Mouse (Mus musculus) bone marrow, adult 2 months (tissue): ENCODE measurements around the gene Gm49425. TPM values are rescaled to one million over a fixed set of nuclear protein-coding genes. Genes with fewer than 3 reads are reported as not detected.

Experiments
- H3K27ac ChIP-seq: fragments of 200-500 bp; 2 replicates; pipeline ENCODE4 v1.5.1; 2012; ENCODE audit warnings: low read depth, mild to moderate bottlenecking, control low read depth, inconsistent platforms, low read length; ENCODE audit not compliant: control insufficient read depth, poor library complexity, insufficient read depth
- H3K4me1 ChIP-seq: fragments of 200-500 bp; 2 replicates; pipeline ENCODE4 v1.6.1; 2011; ENCODE audit warnings: low read length; ENCODE audit not compliant: control insufficient read depth, insufficient read depth
- H3K4me3 ChIP-seq: fragments of 200-500 bp; replicated peaks from 2 replicates; pipeline ENCODE3; 2011; ENCODE audit warnings: mild to moderate bottlenecking, low read depth, low read length, control low read depth; ENCODE audit not compliant: control insufficient read depth
- CTCF ChIP-seq: fragments of 200-500 bp; IDR thresholded peaks from 2 replicates; pipeline ENCODE4 v1.5.1; 2011; ENCODE audit warnings: low read length, control low read depth; ENCODE audit not compliant: control insufficient read depth, insufficient read depth
- POLR2A ChIP-seq: fragments of 200-500 bp; IDR thresholded peaks from 2 replicates; pipeline ENCODE4 v1.6.1; 2011; ENCODE audit warnings: low read depth, mild to moderate bottlenecking, control low read depth, low read length, borderline replicate concordance; ENCODE audit not compliant: control insufficient read depth
- WGBS: fragments of 180-500 bp; shearing (Covaris S2); methylation state at CpG from one replicate; pipeline ENCODE4 v1.1.7; 2018; 5-methylcytosine and 5-hydroxymethylcytosine counted together
- polyA plus RNA-seq: library from polyadenylated mRNA; stranded (reverse); fragments of >200 nt; gene quantifications from 2 replicates; pipeline ENCODE4 v1.2.4, GENCODE M21; 2011; ENCODE audit warnings: low replicate concordance; ENCODE audit not compliant: missing spikeins, insufficient read depth, insufficient read length

The Gm49425 gene
- polyA plus RNA-seq, 1 experiment, result not detected

DNA sequence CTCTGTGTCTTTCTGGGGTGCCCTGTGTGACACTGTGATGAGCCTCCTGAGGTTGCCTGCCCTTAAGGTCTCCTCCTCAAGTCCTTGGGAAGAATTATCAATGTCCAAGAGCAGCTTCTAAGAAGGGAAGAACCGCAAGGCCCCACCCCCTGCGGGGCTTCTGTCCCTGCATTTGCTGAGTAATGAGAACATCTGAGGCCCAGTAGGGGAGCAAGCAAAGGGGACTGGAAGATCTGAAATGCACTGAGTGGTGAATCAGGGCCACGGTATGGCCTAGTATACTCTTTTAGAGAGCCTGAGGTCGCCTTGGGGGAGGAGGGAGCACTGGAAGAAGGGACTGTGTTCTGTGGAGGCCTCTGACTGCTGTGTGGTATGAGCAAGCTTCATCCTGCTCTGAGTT lies 35.0 kb downstream of the Gm49425 start:
- Histone ChIP-seq H3K4me3 (no peak overlapping the region), H3K27ac (no peak overlapping the region), H3K4me1 (peaks cover 15% of the 10 kb centered on the region)
- WGBS, result 37% methylated on average over 4 of the region's 4 CpGs
- no peak for TF ChIP-seq CTCF
- no peak for TF ChIP-seq POLR2A

- no peak overlapping the region for H3K4me3 ChIP-seq
- 33% methylated on average over 11 of the region's 11 CpGs for WGBS
These were observed 37.4 kb downstream of the Gm49425 start for GRCm38 (mm10) chr15:101479666-101480060.

GRCm38 (mm10) chr15:101479007-101479665 lies 37.9 kb downstream of the Gm49425 start:
- WGBS, result 6% methylated on average over 31 of the region's 31 CpGs
- H3K4me3 ChIP-seq, result peak overlapping the region; percentile 26
- H3K4me1 ChIP-seq, result peaks cover 1% of the 10 kb centered on the region
- no peak overlapping the region for H3K27ac ChIP-seq
- no peak for TF ChIP-seq POLR2A
- peak; percentile 44 for TF ChIP-seq CTCF

More at GRCm38 (mm10) chr15:101479666-101480060, 37.4 kb downstream of the Gm49425 start:
- Histone ChIP-seq H3K27ac (no peak overlapping the region), H3K4me1 (peaks cover 5% of the 10 kb centered on the region)
- no peak for TF ChIP-seq CTCF

- TF ChIP-seq CTCF (no peak), POLR2A (no peak)
- 24% methylated on average over 10 of the region's 10 CpGs for WGBS
- H3K4me1 ChIP-seq, result peaks cover 2% of the 10 kb centered on the region; the same call in 1 of the 2 replicates
These were observed 44.0 kb downstream of the Gm49425 start, which contains the start of gene Krt86 for GRCm38 (mm10) chr15:101472952-101473528. Krt86 (plus strand) TSS chr15:101473478.

GRCm38 (mm10) chr15:101469093-101469492 lies 48.0 kb downstream of the Gm49425 start:
- Histone ChIP-seq H3K27ac (no peak overlapping the region; the same call in 1 of the 2 replicates), H3K4me3 (peak overlapping the region; percentile 45), H3K4me1 (peaks cover 2% of the 10 kb centered on the region; the same call in 1 of the 2 replicates)
- TF ChIP-seq POLR2A, result no peak
- TF ChIP-seq CTCF, result no peak
- WGBS, result 27% methylated on average over 4 of the region's 4 CpGs

More at GRCm38 (mm10) chr15:101472952-101473528, 44.0 kb downstream of the Gm49425 start, which contains the start of gene Krt86:
- Histone ChIP-seq H3K4me3 (no peak within 1 kb of the TSS), H3K27ac (no peak within 1 kb of the TSS)

Other genes with a start within 250 kb of the Gm49425 start
- gene Atg101, start 233.0 kb downstream of the Gm49425 start, polyA plus RNA-seq, result 27.4 and 42.0 TPM in 2 replicates
- gene 6030408B16Rik, start 224.0 kb downstream of the Gm49425 start, polyA plus RNA-seq, result 0.50 and 1.4 TPM in 2 replicates
- 1.3 and 3.5 TPM in 2 replicates for gene Krt80, start 147.1 kb downstream of the Gm49425 start, polyA plus RNA-seq
- gene Krt7, start 106.2 kb downstream of the Gm49425 start, polyA plus RNA-seq, result 1.3 and 4.3 TPM in 2 replicates
- gene Krt87, start 78.5 kb downstream of the Gm49425 start, polyA plus RNA-seq, result not detected in 2 replicates
- not detected in 2 replicates for gene Krt88, start 69.5 kb downstream of the Gm49425 start, polyA plus RNA-seq
- not detected in 2 replicates for gene Krt81, start 53.5 kb downstream of the Gm49425 start, polyA plus RNA-seq
- gene Krt86, start 43.8 kb downstream of the Gm49425 start, polyA plus RNA-seq, result 1.6 TPM in 1 of 2 replicates, not detected in the other
- gene Krt83, start 25.7 kb downstream of the Gm49425 start, polyA plus RNA-seq, result 2.3 and 4.1 TPM in 2 replicates
- gene Krt84, start 15.6 kb upstream of the Gm49425 start, polyA plus RNA-seq, result not detected in 2 replicates
- gene Krt82, start 33.4 kb upstream of the Gm49425 start, polyA plus RNA-seq, result not detected in 2 replicates
- gene Krt90, start 45.7 kb upstream of the Gm49425 start, polyA plus RNA-seq, result not detected in 2 replicates
- not detected in 2 replicates for gene Krt75, start 56.6 kb upstream of the Gm49425 start, polyA plus RNA-seq
- gene Gm5414, start 110.9 kb upstream of the Gm49425 start, polyA plus RNA-seq, result not detected in 2 replicates
- not detected in 2 replicates for gene Gm5478, start 130.1 kb upstream of the Gm49425 start, polyA plus RNA-seq
- not detected in 2 replicates for gene Krt6b, start 163.0 kb upstream of the Gm49425 start, polyA plus RNA-seq
- gene Krt6a, start 177.0 kb upstream of the Gm49425 start, polyA plus RNA-seq, result not detected in 2 replicates
- not detected in 2 replicates for gene Krt5, start 195.6 kb upstream of the Gm49425 start, polyA plus RNA-seq
- gene Krt71, start 225.8 kb upstream of the Gm49425 start, polyA plus RNA-seq, result not detected in 2 replicates